Mouse (Mus musculus) limb, embryonic 13.5 days (tissue): ENCODE measurements around the gene Rnf145. TPM values are rescaled to one million over a fixed set of nuclear protein-coding genes. Genes with fewer than 3 reads are reported as not detected.
A peak's percentile ranks its signal among the peaks of the same experiment; 100 is the strongest.

Experiments
- ATAC-seq: fragments of 200-750 bp; cut with Nextera tagmentation; 2 replicates; pipeline ENCODE4 v1.8.0; 2017; ENCODE audit warnings: low read depth, moderate number of reproducible peaks, moderate TSS enrichment; ENCODE audit not compliant: low FRiP score
- H3K27ac ChIP-seq: fragments of 300-500 bp; sonication (generic); 2 replicates; pipeline ENCODE4 v1.5.1; 2015; ENCODE audit warnings: inconsistent platforms, mild to moderate bottlenecking, moderate library complexity
- H3K27me3 ChIP-seq: fragments of 300-500 bp; sonication (generic); 2 replicates; pipeline ENCODE4 v1.6.1; 2015; ENCODE audit warnings: mild to moderate bottlenecking, inconsistent platforms
- H3K36me3 ChIP-seq: fragments of 300-500 bp; sonication (generic); 2 replicates; pipeline ENCODE4 v1.6.1; 2015; ENCODE audit warnings: inconsistent platforms, mild to moderate bottlenecking, moderate library complexity
- H3K4me1 ChIP-seq: fragments of 300-500 bp; sonication (generic); 2 replicates; pipeline ENCODE4 v1.6.1; 2015; ENCODE audit warnings: inconsistent platforms
- H3K4me2 ChIP-seq: fragments of 300-500 bp; sonication (generic); replicated peaks from 2 replicates; pipeline ENCODE4 v1.6.1; 2015; ENCODE audit warnings: inconsistent platforms, mild to moderate bottlenecking, moderate library complexity
- H3K4me3 ChIP-seq: fragments of 300-500 bp; sonication (generic); 2 replicates; pipeline ENCODE4 v1.5.1; 2015; ENCODE audit warnings: moderate library complexity, mild to moderate bottlenecking, inconsistent platforms
- H3K9ac ChIP-seq: fragments of 300-500 bp; sonication (generic); 2 replicates; pipeline ENCODE4 v1.6.1; 2015; ENCODE audit warnings: mild to moderate bottlenecking, inconsistent platforms
- H3K9me3 ChIP-seq: fragments of 300-500 bp; sonication (generic); 2 replicates; pipeline ENCODE4 v1.6.1; 2016; ENCODE audit warnings: inconsistent platforms
- WGBS: fragments of 180-500 bp; shearing (Covaris S2); methylation state at CpG from one replicate; pipeline ENCODE4 v1.1.7; 2015; 5-methylcytosine and 5-hydroxymethylcytosine counted together
- polyA plus RNA-seq: library from polyadenylated mRNA; unstranded; fragments of >200 nt; fragmentation: Nextera tagmentation; extraction: Ambion mirVana; gene quantifications from 2 replicates; pipeline ENCODE4 v1.2.1, GENCODE M21; 2015

The Rnf145 gene
- polyA plus RNA-seq, 1 experiment from 2014 or later, result 78.6 TPM

DNA sequence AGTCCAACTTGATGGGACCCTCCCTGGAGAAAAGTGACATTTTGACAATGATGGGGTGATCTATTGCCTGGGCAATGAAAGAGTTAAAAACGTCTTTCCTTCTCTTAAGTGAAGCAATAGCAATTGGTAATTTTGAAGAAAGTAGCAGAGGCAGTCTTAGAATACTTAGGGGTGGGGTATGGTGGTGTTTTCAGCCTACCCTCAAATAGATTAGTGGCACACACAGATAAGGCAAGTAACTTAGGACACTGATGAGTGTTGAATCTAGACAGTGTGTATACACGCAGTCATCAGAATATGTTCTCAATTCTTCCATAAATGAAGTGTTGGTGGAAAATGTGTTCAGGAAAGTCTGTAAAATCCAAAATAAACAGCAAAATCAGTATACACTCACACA, 5.7 kb upstream of the Rnf145 start:
- Histone ChIP-seq H3K4me2 (no peak overlapping the region), H3K27me3 (no peaks in the 10 kb centered on the region), H3K4me3 (no peak overlapping the region)

DNA sequence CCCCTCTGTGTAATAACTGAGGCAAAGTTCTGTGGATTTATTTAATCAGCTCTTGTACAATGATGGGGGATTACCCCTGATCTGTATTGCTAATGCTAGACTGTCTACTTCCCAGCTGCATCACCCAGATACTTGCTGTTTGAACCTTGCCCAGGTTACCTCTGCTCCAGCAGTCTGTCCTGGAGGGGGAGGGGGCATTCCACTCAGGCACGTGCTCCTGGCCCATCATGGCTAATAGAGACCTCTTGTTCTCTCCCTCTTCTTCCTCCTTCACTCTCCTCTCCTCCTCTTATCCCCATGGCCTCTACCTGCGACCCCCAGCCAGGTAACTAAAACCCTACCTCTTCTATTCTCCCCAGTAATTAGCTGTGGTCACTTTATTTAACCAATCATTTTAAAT, 4.1 kb upstream of the Rnf145 start:
- Histone ChIP-seq H3K27ac (no peak overlapping the region), H3K27me3 (no peaks in the 10 kb centered on the region), H3K4me1 (peaks cover 7% of the 10 kb centered on the region), H3K9ac (no peak overlapping the region), H3K36me3 (no peaks in the 10 kb centered on the region), H3K9me3 (no peaks in the 10 kb centered on the region), H3K4me3 (no peak overlapping the region), H3K4me2 (no peak overlapping the region)
- 46% methylated on average over 2 of the region's 2 CpGs for whole genome bisulfite sequencing
- ATAC-seq, result no peak

More for the DNA sequence above, 5.7 kb upstream of the Rnf145 start:
- no peak for ATAC-seq
- Histone ChIP-seq H3K36me3 (no peaks in the 10 kb centered on the region), H3K27ac (no peak overlapping the region), H3K9ac (no peak overlapping the region), H3K9me3 (no peaks in the 10 kb centered on the region), H3K4me1 (peaks cover 2% of the 10 kb centered on the region)
- 71% methylated on average over 2 of the region's 2 CpGs for WGBS

DNA sequence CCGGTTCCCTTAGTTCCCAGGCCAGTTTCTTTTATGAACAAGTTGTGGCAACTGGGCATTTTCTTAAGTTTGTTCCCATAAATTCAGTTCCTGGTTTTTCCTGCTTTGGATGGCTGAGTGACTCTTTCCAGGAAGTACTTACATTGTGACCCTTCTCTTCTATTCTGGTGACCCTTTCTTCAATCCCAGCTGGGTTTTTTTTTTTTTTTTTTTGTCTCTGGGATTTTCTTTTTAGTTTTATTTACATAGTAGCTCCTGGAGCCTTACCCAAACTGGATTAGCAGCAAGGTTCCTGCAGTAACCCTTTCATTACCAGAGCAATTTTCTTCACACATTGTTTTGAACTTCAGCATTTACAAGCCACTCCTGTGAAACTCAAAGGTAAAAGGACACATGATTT, 2.4 kb upstream of the Rnf145 start:
- WGBS, result 27% methylated on average over 1 of the region's 1 CpGs

DNA sequence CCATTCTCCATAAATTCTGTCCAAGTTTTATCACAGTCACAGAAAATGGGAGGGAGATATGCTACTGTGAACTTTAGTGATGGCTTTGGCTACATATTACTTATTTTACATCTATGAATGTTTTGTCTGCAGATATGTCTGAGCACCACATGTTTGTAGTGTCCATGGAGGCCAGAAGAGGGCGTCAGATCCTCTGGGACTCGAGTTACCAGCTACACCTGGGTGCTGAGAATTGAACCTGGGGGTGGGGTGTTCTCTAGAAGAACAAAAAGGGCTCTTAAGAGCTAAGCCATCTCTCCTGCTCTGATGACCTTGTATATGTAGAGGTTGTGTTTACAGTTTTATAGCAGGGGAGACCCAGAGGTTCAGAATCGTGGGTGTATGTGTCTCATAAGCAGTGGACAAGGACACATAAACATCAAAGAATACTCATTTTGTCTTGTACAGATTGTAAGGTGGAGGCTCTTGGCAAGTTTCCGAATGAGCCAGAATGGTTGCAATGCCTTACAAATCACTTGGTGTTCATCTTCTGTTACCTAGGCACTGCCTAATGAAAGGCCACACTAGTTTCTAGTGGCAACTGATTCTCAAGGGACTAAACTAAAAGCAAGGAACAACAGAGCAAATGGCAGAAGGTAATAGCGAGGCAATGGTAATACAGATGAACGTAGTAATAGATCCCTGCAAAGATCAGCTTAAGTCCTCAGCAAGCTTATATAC, 1.0 kb upstream of the Rnf145 start:
- H3K9me3 ChIP-seq, result no peaks in the 10 kb centered on the region
- H3K4me2 ChIP-seq, result peak overlapping the region; percentile 88
- H3K27me3 ChIP-seq, result no peaks in the 10 kb centered on the region
- no peaks in the 10 kb centered on the region for H3K36me3 ChIP-seq
- no peak for ATAC-seq
- peak overlapping the region; percentile 92 for H3K4me3 ChIP-seq
- H3K9ac ChIP-seq, result no peak overlapping the region
- H3K4me1 ChIP-seq, result peaks cover 21% of the 10 kb centered on the region
- H3K27ac ChIP-seq, result no peak overlapping the region
- 48% methylated on average over 6 of the region's 6 CpGs for WGBS

More for the DNA sequence above, 2.4 kb upstream of the Rnf145 start:
- H3K27ac ChIP-seq, result no peak overlapping the region
- H3K4me3 ChIP-seq, result no peak overlapping the region
- peaks cover 16% of the 10 kb centered on the region for H3K4me1 ChIP-seq
- no peaks in the 10 kb centered on the region for H3K9me3 ChIP-seq
- no peaks in the 10 kb centered on the region for H3K36me3 ChIP-seq
- H3K27me3 ChIP-seq, result no peaks in the 10 kb centered on the region
- no peak overlapping the region for H3K9ac ChIP-seq
- no peak for ATAC-seq
- H3K4me2 ChIP-seq, result no peak overlapping the region

DNA sequence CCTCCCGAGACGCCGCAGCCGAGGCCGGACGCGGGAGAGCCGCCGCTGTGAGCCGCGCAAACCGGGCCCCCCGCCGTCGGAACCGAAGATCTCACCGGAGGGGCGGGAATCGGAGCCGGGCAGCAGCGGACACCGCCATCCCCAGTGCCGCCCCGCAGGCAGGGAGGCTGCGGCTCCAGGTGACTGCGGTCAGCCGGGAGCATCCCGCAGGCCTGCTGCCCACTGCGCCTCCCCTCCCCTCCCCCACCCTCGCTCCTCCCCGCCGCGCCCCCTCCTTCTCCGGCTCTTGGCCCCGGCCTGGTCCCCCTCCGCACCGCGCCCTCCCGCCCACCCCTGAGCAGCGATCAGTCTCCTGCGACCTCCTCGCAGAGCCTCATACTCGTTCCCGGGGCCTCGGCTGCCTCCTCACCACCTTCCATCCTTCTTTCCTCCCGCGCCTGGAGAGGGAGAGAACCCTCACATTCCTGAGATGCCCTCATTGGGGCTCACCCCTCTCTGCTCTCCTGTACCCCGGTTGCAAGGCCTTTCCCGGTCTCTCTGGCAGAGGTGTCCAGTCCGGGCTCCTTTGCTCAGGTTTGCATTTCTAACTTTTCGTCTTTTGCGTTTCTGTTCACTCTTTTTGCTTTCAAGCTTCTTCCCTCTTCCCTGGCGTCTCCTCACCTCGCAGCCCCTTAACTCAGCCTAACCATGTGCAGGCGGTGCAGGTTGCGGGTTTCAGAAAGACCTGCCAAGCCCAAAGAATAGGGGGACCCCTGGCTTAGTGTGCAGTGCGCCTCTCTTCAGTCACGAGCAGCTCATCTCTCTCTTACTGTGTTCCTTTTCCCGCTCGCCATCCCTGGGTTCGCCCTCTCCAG, 559 bp downstream of the Rnf145 start:
- no peaks in the 10 kb centered on the region for H3K27me3 ChIP-seq
- ATAC-seq, result peak; percentile 66
- peak overlapping the region; percentile 92 for H3K4me3 ChIP-seq
- no peaks in the 10 kb centered on the region for H3K9me3 ChIP-seq
- WGBS, result under 1% methylated on average over 50 of the region's 61 CpGs
- peak overlapping the region; percentile 88 for H3K4me2 ChIP-seq
- peak overlapping the region; percentile 95 for H3K9ac ChIP-seq
- H3K4me1 ChIP-seq, result peaks cover 21% of the 10 kb centered on the region
- H3K36me3 ChIP-seq, result no peaks in the 10 kb centered on the region
- peak overlapping the region; percentile 94 for H3K27ac ChIP-seq

DNA sequence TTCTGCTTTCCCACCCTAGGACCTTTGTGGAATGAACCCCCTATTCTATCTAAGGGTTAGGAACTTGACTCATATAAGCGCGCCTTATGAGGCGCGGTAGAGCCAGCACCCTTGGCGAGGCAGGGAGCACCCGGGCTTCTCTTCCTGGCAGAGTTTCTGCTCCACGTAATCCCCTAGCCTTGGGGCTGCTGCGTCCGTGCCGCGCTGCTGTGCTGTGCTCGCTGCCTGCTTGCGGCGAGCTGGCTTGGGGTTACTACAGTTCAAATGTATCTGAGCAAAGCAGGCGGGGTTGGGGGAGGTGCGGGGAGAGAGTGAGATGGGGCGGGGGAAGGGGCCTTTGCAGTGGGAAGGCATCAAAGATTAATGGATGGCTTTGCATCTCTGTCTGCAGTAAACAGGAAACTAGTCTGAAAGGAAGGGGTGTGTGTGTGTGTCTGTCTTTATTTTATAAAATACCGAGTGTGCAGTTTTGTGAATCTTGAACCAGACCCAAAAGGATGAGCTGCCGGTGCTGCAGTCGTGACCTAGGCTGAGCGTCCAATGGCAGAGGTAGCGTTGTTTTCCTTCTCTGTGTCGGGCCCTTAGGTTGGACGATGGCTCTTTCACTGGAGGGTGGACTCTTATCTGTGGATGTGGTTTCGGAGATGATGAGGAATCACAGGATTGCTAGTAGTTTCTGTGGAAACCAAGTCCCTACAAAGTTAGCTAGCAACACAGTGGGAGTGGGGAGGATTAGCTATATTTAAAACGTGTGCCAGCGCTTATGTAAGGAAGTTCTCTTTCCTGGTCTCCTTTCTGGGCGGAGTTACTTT, 1.4 kb downstream of the Rnf145 start:
- Histone ChIP-seq H3K4me1 (peaks cover 21% of the 10 kb centered on the region), H3K36me3 (peaks cover 5% of the 10 kb centered on the region), H3K9me3 (no peaks in the 10 kb centered on the region), H3K4me2 (peak overlapping the region; percentile 88), H3K4me3 (peak overlapping the region; percentile 92), H3K27ac (peak overlapping the region; percentile 94), H3K27me3 (no peaks in the 10 kb centered on the region), H3K9ac (peak overlapping the region; percentile 95)
- WGBS, result under 1% methylated on average over 28 of the region's 28 CpGs
- peak; percentile 85 for ATAC-seq

DNA sequence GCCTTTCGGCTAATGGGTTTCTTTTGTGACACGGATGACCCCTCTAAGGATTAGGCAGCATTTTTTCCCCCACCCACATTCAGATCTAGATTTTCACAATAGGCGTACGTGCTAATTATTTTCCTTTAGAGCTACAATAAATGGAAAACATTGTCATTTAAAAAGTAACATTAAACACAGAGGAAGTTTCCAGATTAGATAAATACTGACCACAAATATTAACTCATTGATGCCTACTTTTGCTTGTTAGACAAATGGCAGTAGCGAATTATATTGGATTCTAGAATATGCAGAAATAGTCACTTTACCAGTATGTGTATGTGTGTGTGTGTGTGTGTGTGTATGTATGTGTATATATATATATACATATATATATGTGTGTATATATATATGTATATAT, 3.8 kb downstream of the Rnf145 start:
- 88% methylated on average over 5 of the region's 5 CpGs for WGBS
- Histone ChIP-seq H3K27me3 (no peaks in the 10 kb centered on the region), H3K4me3 (no peak overlapping the region), H3K27ac (no peak overlapping the region), H3K9me3 (no peaks in the 10 kb centered on the region), H3K9ac (no peak overlapping the region), H3K4me1 (peaks cover 29% of the 10 kb centered on the region), H3K36me3 (peaks cover 24% of the 10 kb centered on the region), H3K4me2 (no peak overlapping the region)
- ATAC-seq, result no peak

DNA sequence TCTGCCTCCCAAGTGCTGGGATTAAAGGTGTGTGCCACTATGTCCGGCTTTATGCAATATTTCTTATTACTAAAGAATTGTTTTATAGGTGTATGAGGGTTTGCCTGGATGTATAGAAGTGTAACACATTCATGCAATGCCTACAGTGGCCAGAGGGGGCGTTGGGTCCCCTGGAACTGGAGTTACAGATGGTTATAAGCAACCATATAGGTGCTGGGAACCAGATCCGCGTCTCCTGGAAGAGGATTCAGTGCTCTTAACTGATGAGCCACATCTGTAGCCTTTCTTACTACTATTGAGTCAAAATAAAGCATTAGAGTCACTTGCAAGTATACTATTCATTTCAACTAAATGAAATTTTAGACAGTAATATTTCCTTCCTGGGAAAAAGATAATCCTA, 7.0 kb downstream of the Rnf145 start:
- Histone ChIP-seq H3K9me3 (no peaks in the 10 kb centered on the region), H3K27me3 (no peaks in the 10 kb centered on the region), H3K36me3 (peaks cover 47% of the 10 kb centered on the region), H3K9ac (no peak overlapping the region), H3K4me2 (no peak overlapping the region), H3K4me3 (no peak overlapping the region), H3K27ac (no peak overlapping the region), H3K4me1 (peaks cover 19% of the 10 kb centered on the region)
- ATAC-seq, result no peak
- WGBS, result 76% methylated on average over 4 of the region's 4 CpGs

DNA sequence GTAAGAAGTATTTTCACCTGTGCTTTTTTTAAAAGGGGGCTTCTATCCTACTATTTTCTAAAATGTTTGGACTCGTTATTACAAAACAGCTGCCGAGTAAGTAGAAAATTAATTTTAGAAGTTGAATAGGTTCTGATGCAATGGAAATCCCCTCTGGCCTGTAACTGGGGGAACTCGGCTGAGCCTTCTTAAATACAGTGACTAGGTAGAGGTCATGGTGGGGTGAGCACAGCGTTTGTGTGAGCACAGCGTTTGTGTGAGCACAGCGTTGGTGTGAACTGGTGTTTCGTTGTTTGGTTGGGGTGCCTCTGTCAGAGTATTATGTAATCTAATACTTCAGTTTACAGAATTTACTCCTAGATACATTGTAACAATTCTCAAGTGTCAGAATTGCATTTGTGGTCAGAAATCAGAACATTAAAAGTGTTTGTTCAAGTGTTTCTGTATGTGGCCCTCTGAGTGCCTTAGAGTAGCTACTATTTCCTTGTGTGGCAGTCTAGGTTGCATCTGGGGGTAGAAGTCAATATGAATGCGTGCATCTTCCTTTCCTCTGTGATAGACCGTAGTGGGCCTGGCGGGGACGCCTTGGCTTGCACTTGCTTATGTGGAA, 8.0 kb downstream of the Rnf145 start:
- H3K4me2 ChIP-seq, result no peak overlapping the region
- H3K9me3 ChIP-seq, result no peaks in the 10 kb centered on the region
- WGBS, result 86% methylated on average over 11 of the region's 11 CpGs
- no peak overlapping the region for H3K4me3 ChIP-seq
- H3K4me1 ChIP-seq, result peaks cover 12% of the 10 kb centered on the region
- peaks cover 56% of the 10 kb centered on the region for H3K36me3 ChIP-seq
- no peak overlapping the region for H3K9ac ChIP-seq
- no peaks in the 10 kb centered on the region for H3K27me3 ChIP-seq
- ATAC-seq, result no peak
- H3K27ac ChIP-seq, result no peak overlapping the region

DNA sequence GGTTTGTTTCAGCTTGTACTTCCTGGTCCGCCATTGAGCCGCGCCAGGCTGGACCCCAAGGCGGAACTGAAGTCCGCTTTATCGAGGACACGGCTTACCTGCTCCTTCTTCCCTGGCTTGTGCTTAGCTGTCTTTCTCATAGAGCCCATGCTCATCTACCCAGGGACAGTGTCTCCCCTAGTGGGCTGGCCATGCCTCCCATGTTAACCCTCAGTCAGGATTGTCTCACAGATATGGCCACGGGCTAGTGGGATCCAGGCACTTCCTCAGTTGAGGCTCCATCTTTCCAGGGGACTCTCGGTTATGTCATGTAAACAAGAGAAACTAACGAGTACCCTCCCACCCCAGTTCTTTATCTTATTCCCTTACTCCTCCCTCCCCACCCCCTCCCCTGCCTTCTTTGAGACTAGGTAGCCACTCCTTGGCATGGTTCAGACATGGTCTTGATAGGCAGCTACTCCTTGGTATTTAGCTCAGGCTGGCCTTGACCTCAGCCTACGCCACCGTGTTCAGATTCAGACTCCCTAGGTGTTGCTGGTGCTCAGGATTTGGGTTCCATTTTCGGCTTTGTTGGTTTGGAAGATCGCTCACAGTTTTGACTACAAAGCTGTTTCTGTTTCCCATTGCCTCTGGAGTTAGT, 9.9 kb downstream of the Rnf145 start:
- Histone ChIP-seq H3K36me3 (peaks cover 71% of the 10 kb centered on the region), H3K4me3 (no peak overlapping the region), H3K9me3 (no peaks in the 10 kb centered on the region), H3K4me2 (no peak overlapping the region), H3K27me3 (no peaks in the 10 kb centered on the region), H3K9ac (no peak overlapping the region), H3K4me1 (0 out of 2 replicates have a peak, but pooled peaks cover 11% of the 10 kb centered on the region), H3K27ac (no peak overlapping the region)
- WGBS, result 92% methylated on average over 14 of the region's 14 CpGs
- ATAC-seq, result no peak

DNA sequence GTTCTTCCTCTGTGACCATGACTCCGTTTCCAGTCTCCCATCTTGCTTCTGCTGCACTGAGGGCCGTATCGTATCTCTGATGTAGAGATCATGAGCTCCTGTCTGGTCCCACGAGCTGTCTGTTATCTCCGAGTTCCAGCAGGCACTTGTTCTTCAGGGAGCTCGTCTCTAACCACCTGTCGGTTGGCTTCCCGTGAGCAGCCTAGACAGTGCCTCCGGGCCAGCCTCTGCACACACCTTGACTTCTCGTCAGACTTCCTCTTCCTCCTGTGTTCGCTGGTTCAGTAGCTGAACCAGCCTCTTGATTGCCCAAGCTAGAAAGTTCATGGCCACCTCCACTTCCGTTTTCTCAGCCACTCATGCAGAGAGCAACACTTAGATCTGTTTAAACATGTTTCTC, 10.4 kb downstream of the Rnf145 start:
- Histone ChIP-seq H3K27ac (no peak overlapping the region), H3K4me3 (no peak overlapping the region), H3K4me1 (0 out of 2 replicates have a peak, but pooled peaks cover 11% of the 10 kb centered on the region), H3K9ac (no peak overlapping the region), H3K4me2 (no peak overlapping the region), H3K27me3 (no peaks in the 10 kb centered on the region), H3K9me3 (no peaks in the 10 kb centered on the region), H3K36me3 (peaks cover 75% of the 10 kb centered on the region)
- no peak for ATAC-seq
- WGBS, result 89% methylated on average over 12 of the region's 12 CpGs
